Mouse (Mus musculus): ENCODE measurements around the gene Ahrr.
A peak's percentile ranks its signal among the peaks of the same experiment; 100 is the strongest.

The Ahrr gene

GRCm38 (mm10) chr13:74292167-74292566 lies at the start of gene Ahrr:
Gene Ahrr (minus strand): TSS chr13:74292331.
- peak; percentile 71 for DNase-seq (ENCODE audit: low read depth, low spot score)

GRCm38 (mm10) chr13:74341036-74341435 lies 48.9 kb upstream of the Ahrr start:
- DNase-seq (ENCODE audit: low read depth, low spot score), result peak; percentile 67

- no peak for DNase-seq (ENCODE audit: low read depth, low spot score)
These were observed 37.2 kb upstream of the Ahrr start for GRCm38 (mm10) chr13:74329321-74329720.

- peak; percentile 97 for DNase-seq (ENCODE audit: low read depth, low spot score)
These were observed 25.2 kb upstream of the Ahrr start, which contains the start of gene Pdcd6 for GRCm38 (mm10) chr13:74317170-74317849. Gene Pdcd6 (minus strand): TSS chr13:74317580.

- DNase-seq (ENCODE audit: low read depth, low spot score), result no peak
These were observed 24.6 kb upstream of the Ahrr start for GRCm38 (mm10) chr13:74316789-74317169.

- DNase-seq (ENCODE audit: low read depth, low spot score), result no peak
These were observed 24.3 kb upstream of the Ahrr start for GRCm38 (mm10) chr13:74316386-74316785.

- no peak for DNase-seq (ENCODE audit: low read depth, low spot score)
These were observed 22.5 kb upstream of the Ahrr start for GRCm38 (mm10) chr13:74314616-74315015.

GRCm38 (mm10) chr13:74305780-74306179 lies 13.6 kb upstream of the Ahrr start:
- DNase-seq (ENCODE audit: low read depth, low spot score), result no peak

GRCm38 (mm10) chr13:74305380-74305779 lies 13.2 kb upstream of the Ahrr start:
- no peak for DNase-seq (ENCODE audit: low read depth, low spot score)

- DNase-seq (ENCODE audit: low read depth, low spot score), result peak; percentile 30
These were observed 10.2 kb upstream of the Ahrr start for GRCm38 (mm10) chr13:74302050-74303037.

- DNase-seq (ENCODE audit: low read depth, low spot score), result no peak
These were observed 9.5 kb upstream of the Ahrr start for GRCm38 (mm10) chr13:74301607-74301984.

GRCm38 (mm10) chr13:74300925-74301606 lies 8.9 kb upstream of the Ahrr start:
- peak; percentile 64 for DNase-seq (ENCODE audit: low read depth, low spot score)

- no peak for DNase-seq (ENCODE audit: low read depth, low spot score)
These were observed 4.2 kb upstream of the Ahrr start for GRCm38 (mm10) chr13:74296376-74296775.

GRCm38 (mm10) chr13:74289646-74290045 lies 2.5 kb downstream of the Ahrr start:
- no peak for DNase-seq (ENCODE audit: low read depth, low spot score)

GRCm38 (mm10) chr13:74282299-74282698 lies 9.8 kb downstream of the Ahrr start:
- DNase-seq (ENCODE audit: low read depth, low spot score), result no peak

- no peak for DNase-seq (ENCODE audit: low read depth, low spot score)
These were observed 16.4 kb downstream of the Ahrr start for GRCm38 (mm10) chr13:74275726-74276125.

GRCm38 (mm10) chr13:74260231-74260992 lies 31.7 kb downstream of the Ahrr start:
- DNase-seq (ENCODE audit: low read depth, low spot score), result peak; percentile 70

- peak; percentile 42 for DNase-seq (ENCODE audit: low read depth, low spot score)
These were observed 32.5 kb downstream of the Ahrr start for GRCm38 (mm10) chr13:74259460-74260230.

GRCm38 (mm10) chr13:74246494-74246893 lies 45.6 kb downstream of the Ahrr start:
- no peak for DNase-seq (ENCODE audit: low read depth, low spot score)

GRCm38 (mm10) chr13:74245899-74246231 lies 46.3 kb downstream of the Ahrr start:
- no peak for DNase-seq (ENCODE audit: low read depth, low spot score)

All from ES-CJ7 (cell line).